Mouse (Mus musculus): ENCODE results near the gene Srsf10.

The Srsf10 gene

DNA sequence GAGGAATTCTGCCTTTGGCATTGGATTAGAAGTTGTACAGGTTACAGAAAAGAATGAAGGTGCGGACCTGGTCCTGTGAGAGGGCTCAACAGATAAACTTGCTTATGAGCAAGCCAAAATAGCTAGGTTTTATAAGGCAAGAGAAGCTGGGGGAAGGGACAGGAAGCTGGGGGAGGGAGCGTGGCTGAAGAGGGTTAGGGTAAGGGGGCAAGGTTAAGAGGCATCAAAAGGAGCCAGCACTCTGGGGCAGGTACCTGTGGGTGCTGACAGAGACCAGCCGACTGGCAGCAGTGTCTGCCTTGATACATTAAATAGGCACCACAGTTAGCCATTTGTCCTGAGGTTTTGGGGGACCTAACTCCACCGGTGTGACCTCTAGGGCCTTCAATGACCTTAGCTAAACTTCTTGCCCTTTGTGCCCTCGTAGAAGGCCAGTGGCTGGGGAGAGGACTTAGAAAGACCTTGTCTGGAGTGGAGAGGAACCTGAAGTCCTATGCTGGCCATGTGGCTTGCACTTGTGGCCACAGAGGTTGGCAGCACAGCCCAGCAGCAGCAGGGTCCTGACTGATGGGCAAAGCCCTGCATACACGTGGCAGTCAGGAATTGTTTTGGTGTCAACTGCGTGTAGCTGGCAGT lies 28.5 kb downstream of the Srsf10 start:
- DNase-seq (ENCODE audit: low spot score in 2 of 2), result no peak

DNA sequence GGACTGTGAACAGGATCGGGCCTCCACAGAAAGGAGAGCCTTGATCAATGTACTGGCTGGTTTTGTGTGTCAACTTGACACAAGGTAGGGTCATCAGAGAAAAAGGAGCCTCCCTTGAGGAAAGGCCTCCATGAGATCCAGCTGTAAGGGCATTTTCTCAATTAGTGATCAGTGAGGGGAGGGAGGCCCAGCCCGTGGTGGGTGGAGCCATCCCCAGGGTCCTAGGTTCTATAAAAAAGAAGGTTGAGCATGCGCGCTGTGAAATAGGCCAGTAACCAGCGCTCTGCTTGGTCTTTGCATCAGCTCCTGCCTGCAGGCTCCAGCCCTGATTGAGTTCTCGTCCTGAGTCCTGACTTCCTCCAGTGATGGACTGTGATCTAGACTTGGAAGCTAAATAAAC lies 29.0 kb downstream of the Srsf10 start:
- DNase-seq (ENCODE audit: low spot score in 2 of 2), result no peak

DNA sequence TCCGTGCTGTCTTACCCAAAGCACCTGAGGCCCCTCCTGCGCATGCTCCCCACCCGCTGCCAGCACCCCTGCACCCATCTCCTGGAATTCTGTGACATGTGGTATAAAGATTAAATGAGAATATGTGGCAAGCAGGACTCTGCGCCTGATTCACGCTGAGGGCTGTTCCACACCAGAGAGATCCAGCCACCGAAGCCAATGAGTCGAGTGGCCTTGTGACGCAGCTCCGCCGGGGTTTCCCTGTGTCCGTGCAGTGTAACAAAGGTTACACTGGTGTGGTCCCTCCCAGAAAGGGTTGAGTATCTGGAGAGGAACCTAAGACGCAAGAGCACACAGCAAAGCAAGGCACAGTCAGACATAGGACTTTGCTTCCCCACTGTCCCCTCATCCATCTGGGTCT lies 30.1 kb downstream of the Srsf10 start:
- DNase-seq (ENCODE audit: low spot score in 2 of 2), result no peak

DNA sequence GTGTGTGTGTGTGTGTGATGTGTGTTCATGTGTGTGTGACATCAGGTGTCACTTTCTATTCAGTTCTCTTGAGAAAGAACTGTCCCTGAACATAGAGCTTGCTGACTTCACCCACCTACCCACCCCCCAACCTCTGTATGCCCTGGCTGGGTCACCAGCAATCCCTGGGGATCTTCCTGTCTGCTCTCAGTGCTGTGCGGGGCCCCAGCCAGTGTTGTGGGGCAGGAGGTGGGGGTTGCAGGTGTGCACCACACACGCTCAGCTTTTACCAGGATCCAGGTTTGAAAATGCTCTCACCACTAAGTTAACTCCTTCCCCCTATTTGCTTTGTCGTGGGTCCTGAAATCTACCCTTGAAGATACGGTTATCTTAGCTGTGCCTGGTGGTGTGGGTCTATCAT lies 30.6 kb downstream of the Srsf10 start:
- no peak for DNase-seq (ENCODE audit: low spot score in 2 of 2)

DNA sequence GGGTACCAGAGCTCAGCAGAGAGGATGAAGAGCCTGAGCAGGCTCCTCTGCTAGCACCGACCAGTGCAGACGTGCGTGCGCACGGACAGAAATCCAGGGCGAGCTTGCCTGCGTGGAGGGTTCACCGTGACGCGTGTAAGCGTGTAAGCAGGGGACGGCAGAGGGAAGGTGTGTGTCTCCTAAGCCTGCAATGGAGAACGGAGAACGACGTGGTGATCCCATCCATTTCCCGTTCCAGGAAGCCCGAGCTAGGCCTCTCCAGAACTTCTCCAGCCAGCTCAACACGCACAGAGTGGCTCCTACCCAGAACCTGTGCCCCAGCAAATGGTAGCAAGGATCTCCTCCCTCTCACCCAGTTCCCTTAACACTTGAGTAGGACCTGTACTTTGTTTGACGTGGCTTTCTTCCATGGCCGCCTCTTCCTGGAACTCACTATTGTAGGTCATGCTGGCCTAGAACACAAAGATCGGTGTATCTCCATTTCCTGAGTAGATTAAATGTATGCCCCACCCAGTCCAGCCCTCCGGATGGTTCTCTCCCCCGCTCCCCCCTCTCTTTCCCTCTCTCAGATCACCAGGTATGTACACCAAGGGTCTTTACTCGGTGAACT lies 33.0 kb downstream of the Srsf10 start:
- DNase-seq (ENCODE audit: low spot score in 2 of 2), result no peak

DNA sequence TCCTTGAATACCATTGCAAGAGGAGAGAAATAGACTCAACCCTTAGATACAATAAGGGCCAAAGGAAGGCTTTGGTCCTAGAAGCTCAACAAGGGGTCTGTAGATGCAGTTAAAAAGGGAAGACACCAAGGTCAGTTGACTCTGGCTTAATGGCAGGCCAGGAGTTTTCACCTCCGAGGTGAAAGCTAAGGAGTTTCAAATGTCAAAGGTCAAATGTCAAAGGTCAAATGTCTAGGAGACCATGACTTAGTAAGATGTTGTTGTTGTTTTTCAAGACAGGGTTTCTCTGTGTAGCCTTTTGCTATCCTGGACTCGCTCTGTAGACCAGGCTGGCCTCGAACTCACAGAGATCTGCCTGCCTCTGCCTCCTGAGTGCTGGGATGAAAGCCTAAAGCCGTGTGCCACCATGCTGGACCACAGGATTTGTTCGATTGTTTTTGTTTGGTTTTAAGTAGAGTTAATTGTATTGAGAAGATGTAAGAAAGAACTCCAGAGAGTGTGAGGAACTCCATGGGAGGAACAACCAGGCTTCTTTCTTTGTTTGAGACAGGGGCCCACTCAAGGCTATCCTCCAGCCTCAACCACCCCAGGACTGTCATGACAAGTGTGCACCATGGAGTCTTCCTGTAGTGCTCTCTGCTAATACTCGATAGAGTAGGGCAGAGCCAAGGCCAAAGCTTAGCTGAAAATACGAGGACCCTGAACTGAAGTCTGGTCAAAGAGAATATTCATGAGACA lies 33.8 kb downstream of the Srsf10 start:
- DNase-seq (ENCODE audit: low spot score in 2 of 2), result no peak

DNA sequence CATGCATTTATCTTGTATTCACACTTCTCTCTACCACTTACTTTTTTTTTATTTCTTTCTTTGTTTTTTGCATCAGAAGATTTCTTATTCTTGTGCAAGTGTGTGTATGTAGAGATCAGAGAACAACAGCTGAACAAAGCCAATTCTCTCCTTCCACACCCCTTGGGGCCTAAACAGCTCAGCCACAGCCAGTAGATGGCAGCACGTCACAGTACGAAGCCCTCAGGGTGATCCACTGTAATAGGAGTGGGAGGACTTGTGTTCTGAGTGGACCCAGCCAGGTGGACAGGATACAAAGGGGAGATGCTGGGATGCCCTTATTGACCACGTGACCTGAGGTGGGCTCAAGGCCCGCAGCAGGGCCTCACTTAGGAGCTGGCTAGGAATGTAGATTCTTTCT lies 34.3 kb downstream of the Srsf10 start:
- DNase-seq (ENCODE audit: low spot score in 2 of 2), result peak; percentile 71 to 85

DNA sequence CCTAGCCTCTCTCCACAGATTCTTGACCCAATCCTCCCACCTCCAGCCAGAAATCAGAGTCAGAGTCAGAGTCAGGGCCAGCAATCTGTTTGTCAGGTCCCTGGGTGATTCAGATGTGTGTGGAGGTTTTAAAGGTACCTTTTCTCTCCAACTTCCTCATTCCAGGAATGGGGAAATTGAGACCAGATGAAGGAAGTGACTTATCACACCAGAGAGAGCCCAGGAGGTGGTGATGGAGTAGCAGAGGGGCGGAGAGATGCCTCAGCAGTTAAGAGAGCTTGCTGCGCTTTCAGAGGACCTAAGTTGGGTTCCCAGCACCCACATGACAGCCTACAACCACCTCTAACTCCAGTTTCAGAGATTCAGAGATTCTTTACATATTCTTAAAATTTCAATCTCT lies 36.0 kb downstream of the Srsf10 start:
- no peak for DNase-seq (ENCODE audit: low spot score in 2 of 2)

DNA sequence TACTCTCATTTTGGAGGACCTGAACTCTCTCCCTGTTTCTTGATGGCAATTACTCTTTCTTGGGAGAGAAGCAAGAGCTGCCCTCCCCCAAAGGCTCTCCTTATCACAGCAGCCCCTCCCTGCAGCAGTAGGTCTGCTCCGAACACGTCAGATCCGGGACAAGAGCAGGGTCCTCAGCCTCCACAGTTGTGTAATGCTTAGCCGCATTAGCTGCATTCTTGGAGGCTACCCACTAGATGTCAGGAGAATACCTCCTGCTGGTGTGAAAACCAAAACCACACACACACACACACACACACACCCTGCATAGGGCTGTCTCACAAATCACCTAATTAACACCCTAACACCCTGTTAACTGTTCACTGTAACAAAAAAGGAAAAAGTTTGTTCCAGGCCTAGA lies 37.3 kb downstream of the Srsf10 start:
- peak; percentile 41 to 46 for DNase-seq (ENCODE audit: low spot score in 2 of 2)

DNA sequence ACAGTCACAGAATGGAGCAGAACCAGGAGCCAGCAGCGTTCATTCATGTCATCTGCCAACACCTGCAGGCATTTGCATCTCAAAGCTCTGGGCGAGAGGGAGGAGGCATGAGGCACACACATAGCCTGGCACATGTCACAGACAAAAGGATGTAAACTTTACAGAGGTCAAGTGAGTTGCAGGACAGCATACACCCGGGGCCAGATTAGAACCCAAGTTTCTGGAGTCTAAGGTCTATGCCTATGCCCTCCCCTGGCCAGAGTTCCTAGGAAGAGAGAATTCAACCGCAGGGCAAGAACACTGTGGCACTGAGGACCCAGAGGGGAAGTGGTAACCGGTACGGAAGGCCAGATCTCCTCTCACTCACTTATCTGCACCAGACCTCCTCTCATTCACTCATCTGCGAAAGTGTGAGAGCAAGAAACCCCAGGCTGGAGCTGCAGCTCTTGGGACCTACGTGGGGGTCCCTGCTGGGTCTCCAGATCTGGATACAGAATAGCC lies 39.6 kb downstream of the Srsf10 start, which contains the start of gene Cnr2:
Cnr2 (plus strand) TSS at position 324 of the 501 bp plus-strand sequence.
- peak in 1 of 2 experiments; percentile 55 for DNase-seq (ENCODE audit: low spot score in 2 of 2)

DNA sequence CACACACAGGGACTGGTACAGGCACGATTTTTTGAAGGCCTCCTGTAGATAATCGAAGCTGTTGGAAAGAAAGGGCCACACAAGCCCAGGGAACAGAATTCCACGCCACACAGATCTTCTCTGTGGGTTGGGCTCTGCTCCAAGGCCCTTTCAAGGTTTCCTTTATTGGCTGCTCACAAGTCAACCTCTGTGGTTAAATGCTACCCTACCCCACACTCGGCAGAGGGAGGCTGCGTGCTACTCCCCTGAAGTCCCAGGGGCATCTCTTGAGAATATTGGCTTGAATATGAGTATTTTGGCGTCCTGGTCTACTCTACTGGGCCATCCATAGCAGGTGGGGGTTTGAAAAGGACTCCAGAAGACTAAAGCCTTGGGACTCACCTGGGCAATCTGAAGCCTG lies 40.6 kb downstream of the Srsf10 start:
- peak in 1 of 2 experiments; percentile 43 for DNase-seq (ENCODE audit: low spot score in 2 of 2)

DNA sequence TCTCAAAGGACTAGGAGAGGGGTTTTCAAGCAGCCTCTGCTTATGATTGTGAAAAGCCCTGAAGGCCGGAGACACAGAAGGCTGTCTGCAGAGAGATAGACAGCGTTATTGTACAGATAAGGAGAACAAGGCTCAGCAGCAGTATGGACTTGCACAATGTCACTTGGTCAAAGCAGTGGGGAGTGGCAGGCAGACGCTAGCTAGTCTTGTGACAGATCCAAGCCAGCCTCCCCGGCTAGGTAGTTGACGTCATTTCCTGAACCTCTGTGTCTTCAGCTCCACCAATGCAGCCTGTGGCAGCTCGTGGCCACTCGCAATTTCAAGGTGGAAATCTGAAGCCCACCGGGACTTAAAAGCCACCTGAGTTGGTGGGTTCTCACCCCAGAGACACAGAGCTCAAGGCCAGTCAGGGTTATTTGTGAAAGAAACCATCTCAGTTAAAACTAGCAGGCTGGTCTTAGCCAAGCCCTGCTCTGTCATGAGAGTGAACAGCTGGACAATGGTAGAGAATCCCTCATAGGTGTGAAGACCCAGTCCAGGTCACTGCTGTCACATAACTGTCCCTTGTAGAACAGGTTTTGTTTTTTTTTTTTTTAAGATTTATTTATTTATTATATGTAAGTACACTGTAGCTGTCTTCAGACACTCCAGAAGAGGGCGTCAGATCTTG lies 43.0 kb downstream of the Srsf10 start:
- DNase-seq (ENCODE audit: low spot score in 2 of 2), result peak; percentile 84 to 88

DNA sequence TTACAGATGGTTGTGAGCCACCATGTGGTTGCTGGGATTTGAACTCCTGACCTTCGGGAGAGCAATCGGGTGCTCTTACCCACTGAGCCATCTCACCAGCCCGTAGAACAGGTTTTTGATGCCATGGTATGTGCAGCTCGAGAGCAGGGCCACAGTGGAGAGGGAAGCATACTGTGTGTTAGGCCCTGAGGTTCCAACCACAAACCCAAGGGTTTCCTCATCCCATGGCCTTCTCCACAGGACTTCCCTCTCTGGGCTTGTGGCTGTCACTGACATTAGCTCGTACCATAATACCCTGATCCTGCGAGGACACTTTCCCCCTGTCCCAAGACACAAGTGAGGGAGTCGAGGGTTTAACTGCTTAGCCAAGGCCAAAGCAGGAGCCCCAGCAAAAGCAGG lies 43.5 kb downstream of the Srsf10 start:
- DNase-seq (ENCODE audit: low spot score in 2 of 2), result no peak

DNA sequence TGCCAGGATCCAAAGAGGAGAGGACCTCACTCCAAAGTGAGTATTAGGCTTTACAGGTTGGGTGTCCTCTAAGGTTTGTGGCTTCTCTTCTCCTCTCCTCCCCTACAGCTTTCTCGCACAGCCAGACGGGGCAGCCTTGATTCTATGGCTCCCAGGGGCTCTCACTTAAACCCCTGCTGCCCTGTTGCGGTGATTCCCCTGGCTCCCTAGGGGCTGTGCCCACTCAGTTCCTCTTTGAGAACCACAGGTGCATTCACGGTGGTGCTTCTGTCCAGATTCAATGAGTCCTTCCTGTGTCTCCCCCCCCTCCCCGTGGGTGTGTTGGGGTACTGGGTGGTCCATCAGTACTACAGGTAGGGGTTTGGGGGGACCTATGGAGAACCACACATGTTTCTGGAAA lies 44.5 kb downstream of the Srsf10 start:
- DNase-seq (ENCODE audit: low spot score in 2 of 2), result peak in 1 of 2 experiments; percentile 86

DNA sequence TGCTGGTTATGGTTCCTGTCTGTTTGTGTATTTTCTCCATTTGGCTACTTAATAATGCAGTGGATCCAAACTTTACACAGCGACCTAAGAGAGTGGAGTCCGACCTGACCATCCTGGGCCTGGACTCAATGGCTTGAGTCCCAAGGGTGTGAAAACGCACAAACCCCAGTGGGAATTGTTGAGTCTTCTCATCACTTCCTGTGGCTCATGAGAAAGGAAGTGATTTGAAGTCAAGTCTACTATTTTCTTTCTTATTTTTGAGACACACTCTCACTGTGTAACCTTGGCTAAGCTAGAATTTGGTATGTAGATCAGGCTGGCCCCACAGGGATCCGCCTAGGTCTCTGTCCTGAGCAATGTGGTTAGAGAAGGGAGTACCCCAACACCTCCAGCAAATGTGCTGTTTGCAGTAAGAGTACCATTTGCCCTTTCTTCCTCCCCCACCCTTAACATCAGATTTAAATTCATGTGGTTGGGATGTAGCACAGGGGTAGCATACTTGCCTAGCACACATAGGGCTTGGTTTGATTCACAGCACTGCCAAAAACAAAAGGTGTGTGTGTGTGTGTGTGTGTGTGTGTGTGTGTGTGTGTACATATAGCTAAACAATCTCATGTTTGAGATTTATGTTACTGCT lies 47.2 kb downstream of the Srsf10 start:
- DNase-seq (ENCODE audit: low spot score in 2 of 2), result peak in 1 of 2 experiments; percentile 35

DNA sequence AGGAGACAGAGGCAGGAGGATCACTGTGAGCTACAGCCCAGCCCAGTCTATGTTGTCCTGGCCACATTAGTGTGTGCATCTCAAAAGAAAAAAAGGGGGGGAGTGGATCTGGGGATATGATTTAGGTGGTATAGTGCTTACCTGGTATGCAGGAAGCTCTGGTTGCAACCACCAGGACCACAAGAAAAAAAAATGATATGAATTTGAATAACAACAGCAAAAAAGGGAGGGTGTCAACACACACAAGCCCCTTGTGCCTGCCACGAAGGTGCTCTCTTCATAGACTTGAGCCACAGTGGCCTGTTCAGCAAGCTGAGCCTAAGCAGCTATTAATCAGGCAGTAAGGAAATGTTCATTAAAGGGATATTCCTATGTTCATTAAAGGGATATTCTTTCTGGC lies 49.3 kb downstream of the Srsf10 start:
- DNase-seq (ENCODE audit: low spot score in 2 of 2), result peak in 1 of 2 experiments; percentile 18

DNA sequence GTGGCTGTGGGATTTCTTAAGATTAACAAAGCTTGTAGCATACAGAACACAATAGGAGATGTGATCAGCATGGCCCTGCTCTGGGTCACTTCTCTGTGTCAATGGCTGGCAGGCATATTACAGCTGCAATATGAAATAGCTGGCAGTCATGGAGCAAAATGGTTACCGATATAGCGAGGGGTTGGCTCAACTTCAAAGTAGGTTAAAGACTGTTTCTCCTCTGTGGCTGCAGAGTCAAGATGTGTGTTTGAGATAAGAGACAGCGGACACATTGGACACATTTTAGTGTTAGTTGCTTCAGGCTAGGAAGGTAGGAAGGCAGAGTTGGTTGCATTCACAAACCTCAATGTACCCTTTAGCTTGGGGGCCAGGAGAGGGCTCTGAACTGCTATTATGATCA lies 51.1 kb downstream of the Srsf10 start:
- no peak for DNase-seq (ENCODE audit: low spot score in 2 of 2)

DNA sequence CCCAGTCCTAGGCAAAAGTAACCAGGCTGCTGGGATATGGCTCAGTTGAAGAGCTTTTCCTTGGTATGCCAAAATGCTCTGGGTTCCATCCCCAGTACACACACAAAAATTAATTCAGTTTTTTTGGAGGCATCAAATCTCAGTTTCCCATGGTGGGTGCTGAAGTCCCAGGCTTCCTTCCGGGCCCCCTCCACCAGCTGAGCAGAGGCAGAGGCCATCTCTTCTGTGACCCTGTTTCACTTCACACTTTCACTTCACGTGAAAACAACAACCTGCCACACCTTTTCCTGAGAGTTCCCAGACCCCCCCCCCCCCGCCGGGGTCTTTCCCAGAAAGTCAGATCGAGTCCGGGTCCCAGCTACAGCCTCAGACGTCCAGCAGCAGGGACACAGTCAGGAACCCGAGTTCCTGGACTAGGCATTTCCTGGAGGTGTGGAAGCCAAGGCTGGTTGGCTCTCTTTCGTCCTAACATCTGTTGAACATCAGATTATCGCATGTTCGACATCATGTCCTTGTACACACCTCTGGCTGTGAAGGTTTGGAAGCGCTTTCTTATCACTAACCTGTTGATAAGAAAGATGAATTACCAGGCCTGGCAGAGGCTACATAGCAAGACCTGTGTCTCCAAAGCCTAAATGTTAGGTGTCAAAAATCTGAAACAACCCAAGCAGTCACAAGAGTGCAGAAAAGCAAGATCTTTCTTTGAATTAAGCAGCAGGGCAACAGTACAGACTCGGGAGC lies 53.9 kb downstream of the Srsf10 start:
- DNase-seq (ENCODE audit: low spot score in 2 of 2), result no peak

DNA sequence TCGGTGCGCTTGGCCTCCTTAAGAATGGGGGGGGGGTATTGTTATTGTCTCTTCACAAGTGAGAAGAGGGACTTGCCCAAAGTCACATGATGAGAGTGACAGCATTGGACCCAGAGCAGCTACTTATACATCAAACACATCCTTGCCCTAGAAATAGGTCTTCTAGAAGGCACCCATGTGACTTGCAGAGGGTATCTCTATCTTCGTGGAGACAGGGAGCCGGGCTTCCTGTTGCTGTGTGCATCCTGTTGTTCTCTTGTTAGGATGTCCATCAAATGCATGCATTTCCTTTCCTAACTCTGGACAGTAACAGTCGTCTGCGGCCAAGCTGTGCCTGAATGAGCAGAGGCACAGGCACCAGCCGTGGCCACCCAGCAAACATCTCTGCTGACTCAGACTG lies 56.0 kb downstream of the Srsf10 start:
- peak in 1 of 2 experiments; percentile 66 for DNase-seq (ENCODE audit: low spot score in 2 of 2)

DNA sequence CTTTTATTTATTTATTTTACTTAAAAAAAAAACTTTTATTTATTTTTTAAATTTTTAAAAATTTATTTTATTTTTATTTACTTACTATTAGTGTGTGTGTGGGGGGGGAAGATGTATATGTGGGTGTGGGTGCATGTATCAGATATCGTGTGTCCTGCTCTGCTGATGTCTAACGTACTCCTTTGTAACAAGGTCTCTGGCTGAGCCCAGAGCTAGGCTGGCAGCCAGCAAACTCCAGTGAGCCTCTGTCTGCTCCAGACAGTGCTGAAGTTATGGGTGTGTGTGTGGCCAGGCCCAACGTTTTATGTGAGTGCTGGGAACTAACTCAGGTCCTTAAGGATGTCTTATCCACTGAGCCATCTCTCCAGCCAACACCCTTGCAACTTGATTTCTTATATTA lies 56.6 kb downstream of the Srsf10 start:
- DNase-seq (ENCODE audit: low spot score in 2 of 2), result no peak

DNA sequence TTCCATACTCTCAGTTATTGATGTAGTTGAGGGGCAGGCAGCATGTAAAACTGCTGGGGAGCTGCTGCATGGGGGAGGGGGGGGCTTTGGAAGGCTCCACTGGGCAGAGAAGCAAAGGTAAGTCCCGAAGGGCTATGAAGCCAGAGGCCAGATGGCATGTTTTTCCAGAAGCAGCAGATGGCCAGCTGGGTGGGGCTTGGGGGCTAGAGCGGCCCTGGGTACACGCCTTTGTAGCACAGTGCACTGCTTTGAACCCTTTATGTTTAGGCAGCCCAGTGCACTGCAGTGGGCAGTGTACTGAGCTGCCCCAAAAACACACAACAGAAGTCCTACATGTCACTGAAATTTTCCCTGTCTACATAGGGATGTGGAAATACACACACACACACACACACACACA lies 57.3 kb downstream of the Srsf10 start:
- no peak for DNase-seq (ENCODE audit: low spot score in 2 of 2)
